Mouse (Mus musculus): ENCODE results near the gene Rsc1a1.
A peak's percentile ranks its signal among the peaks of the same experiment; 100 is the strongest.

Gene Rsc1a1

DNA sequence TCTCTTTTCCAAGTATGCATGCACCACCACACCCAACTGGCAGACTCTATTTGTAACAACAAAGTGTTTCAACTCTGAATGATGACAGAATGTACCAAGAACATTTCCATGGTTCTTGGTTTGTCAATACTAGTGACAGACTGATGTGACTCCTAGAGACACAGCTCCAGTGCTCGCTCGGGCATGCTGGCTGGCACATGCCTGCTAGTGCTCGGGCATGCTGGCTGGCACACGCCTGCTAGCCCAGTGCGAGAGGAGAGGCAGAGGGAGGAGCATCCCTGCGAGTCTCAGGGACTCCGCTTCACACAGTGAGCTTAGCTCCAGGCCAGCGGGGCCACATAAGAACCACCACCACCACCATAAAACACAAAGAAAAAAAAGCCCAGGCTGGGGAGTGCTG is 9.3 kb upstream of the Rsc1a1 start:
- no peak for DNase-seq (ENCODE audit: low spot score)

DNA sequence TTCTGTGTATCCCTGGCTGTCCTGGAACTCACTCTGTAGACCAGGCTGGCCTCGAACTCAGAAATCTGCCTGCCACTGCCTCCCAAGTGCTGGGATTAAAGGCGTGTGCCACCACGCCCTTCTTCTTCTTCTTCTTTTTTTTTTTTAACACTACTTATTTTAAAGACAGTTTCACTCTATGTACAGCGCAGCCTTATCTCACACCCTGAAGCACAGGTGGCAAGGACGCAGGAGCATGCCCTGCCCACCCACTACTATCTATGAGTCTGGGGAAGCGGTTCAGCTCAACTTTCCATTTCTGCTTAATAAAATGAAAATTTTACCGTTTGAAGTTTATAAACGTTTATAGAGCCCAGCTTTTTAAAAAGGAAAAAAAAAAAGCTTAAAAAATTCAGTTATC is 3.1 kb upstream of the Rsc1a1 start:
- no peak for DNase-seq (ENCODE audit: low spot score)

- no peak for DNase-seq (ENCODE audit: low spot score)
Observed at GRCm38 (mm10) chr4:141686525-141686924, 1.1 kb upstream of the Rsc1a1 start.

- no peak for DNase-seq (ENCODE audit: low spot score)
Observed at GRCm38 (mm10) chr4:141686093-141686492, 694 bp upstream of the Rsc1a1 start.

GRCm38 (mm10) chr4:141682706-141683230 is 2.6 kb downstream of the Rsc1a1 start:
- no peak for DNase-seq (ENCODE audit: low spot score)

DNA sequence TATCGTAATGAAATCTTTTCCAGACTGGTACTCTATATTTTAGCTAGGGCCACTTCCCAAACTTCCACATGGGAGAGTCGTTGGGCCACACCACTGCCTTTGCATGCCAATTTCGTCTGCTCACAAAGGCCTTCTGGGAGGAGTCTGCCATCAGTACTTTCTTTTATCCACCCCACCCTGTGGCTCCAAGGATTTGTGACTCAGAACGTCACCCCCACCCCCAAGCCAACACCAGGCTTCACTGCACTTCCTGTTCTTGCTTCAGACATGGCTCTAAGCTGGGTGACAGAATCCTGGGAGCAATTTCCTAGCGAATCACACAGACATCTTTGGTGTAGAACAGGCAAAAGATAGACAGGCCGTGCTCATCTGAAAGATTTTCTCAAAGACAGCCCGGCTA is 3.6 kb downstream of the Rsc1a1 start:
- DNase-seq (ENCODE audit: low spot score): peak; percentile 17

- DNase-seq (ENCODE audit: low spot score): no peak
Observed at GRCm38 (mm10) chr4:141680892-141681291, 4.5 kb downstream of the Rsc1a1 start.

DNA sequence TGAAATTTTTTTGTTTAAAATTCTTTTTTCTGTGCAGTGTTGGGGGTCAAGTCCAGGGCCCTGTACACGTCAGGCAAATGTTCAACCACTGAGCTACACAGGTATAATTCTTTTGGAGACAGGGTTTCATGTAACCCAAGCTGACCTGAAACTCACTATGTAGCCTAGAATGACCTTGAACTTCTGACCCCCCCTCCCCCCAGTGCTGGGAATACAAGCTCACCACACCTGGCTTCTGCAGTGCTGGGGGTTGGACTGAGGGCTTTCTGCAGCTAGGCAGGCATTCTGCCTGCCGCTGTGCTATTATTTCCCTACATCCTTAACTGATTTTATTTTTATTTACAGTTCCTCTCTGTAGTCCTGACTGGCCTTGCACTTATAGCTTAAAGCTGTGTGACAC is 6.4 kb downstream of the Rsc1a1 start:
- no peak for DNase-seq (ENCODE audit: low spot score)

DNA sequence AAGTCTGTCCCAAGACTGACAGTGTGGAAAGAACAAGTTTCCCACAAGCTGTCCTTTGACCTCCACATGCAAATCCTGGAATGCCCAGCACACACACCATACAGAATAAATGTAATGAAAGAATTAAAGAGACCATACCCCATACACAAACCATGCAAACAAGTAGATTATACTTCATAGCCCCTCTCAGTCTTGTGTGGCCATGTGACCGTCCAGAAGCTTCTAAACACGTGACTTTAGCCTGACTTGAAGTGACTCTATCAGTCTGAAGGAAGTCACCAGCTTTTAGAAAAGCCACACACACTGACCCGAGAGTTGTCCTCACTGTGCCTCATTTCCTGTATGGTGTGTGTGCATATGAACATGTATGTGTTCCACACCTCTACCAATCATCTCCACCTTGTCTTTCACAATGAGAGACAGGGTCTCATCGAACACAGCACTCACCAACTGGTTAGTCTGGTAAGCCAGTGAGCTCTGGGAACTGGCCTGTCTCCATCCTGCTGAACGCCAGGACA is 8.9 kb downstream of the Rsc1a1 start:
- no peak for DNase-seq (ENCODE audit: low spot score)

GRCm38 (mm10) chr4:141672325-141672724 is 13.1 kb downstream of the Rsc1a1 start:
- DNase-seq (ENCODE audit: low spot score): no peak

DNA sequence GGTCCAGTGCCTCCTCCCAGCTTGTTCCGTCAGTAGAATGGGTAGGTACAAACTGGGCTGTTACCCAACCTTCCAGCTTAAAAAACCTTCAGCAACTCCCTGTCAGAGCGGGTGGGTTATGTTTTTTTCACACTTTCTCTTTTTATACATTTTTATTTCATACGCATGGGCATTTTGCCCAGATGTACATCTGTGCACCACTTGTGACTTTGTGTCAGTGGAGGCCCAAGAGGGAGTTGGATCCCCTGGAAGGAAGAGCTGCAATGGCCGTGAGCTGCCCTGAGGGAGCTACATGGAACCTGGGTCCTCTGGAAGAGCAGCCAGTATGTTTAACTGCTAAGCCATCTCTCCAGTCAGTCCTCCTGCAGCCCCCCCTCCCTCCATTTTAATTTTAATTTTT is 14.0 kb downstream of the Rsc1a1 start:
- DNase-seq (ENCODE audit: low spot score): no peak

GRCm38 (mm10) chr4:141669898-141670712 is 15.3 kb downstream of the Rsc1a1 start:
- DNase-seq (ENCODE audit: low spot score): no peak

GRCm38 (mm10) chr4:141664799-141665198 is 20.6 kb downstream of the Rsc1a1 start, which contains the start of gene Plekhm2:
Gene Plekhm2 (minus strand): TSS chr4:141664899.
- DNase-seq (ENCODE audit: low spot score): no peak

DNA sequence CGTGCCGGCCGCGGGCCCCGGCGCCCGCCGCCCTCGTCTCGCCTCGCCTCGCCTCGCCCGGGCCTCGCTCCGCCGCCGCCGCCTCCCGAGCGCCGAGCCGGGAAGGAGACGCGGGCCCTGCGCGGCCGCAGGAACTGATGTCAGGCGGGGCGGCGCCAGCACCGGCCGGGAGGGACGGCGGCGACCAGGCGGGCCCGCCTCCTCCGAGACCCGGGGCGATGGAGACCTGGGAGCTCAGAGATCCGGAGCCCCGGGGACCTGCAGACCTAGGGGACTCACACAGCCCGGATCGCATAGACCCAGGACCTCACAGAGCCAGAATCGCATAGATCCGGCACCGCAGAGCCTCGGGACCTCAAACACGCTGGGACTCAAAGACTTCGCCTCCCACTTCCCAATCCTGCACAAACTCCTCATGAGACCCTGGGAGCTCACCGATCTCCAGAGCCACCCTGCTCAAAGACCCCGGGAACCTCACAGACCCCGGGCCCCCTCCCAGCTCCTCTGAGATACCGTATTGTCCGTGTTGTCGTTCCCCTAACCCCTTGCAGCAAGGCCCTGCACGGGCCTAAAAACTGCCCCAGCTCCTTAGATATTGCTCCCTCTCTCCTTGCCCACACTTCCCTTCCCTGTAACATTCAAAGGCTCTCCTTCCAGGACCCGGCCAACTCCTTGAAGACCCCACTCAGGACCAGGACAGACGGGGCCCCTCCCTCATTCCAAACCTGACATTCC is 21.2 kb downstream of the Rsc1a1 start:
- DNase-seq (ENCODE audit: low spot score): peak; percentile 71

GRCm38 (mm10) chr4:141663122-141663931 is 22.1 kb downstream of the Rsc1a1 start:
- peak; percentile 42 for DNase-seq (ENCODE audit: low spot score)

DNA sequence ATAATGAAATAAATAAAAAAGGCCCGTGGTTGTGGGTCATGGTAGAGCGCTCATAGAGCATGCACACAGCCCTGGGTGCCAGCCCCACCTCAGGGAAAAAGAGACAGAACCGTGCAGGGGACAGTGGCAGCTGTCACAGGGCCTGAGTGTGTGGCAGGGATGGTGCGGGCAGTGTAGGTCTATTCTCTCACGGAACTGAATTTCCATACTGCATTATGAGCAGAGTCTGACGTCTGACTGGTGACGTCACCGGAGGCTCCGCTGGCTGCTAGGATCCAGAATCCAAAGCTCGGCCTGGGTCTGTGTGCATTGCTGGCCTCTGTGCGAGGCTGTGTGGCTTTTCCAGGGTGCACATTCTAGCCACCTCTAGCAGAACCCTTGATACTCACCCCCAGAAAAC is 24.5 kb downstream of the Rsc1a1 start:
- no peak for DNase-seq (ENCODE audit: low spot score)

DNA sequence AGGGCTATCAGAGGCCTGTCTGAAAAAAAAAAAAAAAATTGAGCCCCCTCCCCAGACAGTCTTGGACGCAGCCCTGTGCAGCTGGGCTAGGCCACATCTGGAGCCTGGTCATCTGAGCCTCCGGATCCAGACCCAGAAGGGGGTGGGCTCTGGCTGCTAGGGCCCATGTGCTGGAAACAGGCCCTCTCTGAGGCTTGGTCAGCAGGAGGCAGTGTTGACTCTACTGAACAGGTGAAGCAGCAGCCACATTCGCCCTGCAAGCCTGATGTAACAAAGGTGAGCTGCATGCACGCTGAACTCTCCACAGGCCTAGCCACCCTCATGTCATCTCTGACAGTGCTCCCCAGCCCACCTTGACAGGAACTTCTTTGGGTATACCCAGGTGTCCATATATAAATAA is 25.7 kb downstream of the Rsc1a1 start:
- peak; percentile 28 for DNase-seq (ENCODE audit: low spot score)

GRCm38 (mm10) chr4:141658846-141659484 is 26.4 kb downstream of the Rsc1a1 start:
- DNase-seq (ENCODE audit: low spot score): no peak

DNA sequence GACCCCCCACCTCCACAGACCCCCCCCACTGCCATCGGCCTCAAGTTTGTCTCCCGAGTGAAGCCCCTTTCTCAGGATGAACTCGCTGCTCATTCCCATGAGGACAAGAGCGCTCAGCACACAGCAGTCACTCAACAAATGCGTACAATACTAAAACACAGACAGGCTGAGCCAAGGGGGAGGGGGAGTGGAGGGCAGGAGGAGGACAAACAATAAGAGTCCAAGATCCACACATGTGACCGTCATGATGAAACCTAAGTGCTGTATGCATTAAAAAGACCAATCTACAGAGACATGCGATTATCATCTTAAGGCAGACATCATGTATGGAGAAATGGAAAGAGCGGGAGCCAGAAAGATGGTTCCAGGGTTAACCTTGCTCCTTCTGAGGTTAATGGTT is 28.5 kb downstream of the Rsc1a1 start:
- no peak for DNase-seq (ENCODE audit: low spot score)

DNA sequence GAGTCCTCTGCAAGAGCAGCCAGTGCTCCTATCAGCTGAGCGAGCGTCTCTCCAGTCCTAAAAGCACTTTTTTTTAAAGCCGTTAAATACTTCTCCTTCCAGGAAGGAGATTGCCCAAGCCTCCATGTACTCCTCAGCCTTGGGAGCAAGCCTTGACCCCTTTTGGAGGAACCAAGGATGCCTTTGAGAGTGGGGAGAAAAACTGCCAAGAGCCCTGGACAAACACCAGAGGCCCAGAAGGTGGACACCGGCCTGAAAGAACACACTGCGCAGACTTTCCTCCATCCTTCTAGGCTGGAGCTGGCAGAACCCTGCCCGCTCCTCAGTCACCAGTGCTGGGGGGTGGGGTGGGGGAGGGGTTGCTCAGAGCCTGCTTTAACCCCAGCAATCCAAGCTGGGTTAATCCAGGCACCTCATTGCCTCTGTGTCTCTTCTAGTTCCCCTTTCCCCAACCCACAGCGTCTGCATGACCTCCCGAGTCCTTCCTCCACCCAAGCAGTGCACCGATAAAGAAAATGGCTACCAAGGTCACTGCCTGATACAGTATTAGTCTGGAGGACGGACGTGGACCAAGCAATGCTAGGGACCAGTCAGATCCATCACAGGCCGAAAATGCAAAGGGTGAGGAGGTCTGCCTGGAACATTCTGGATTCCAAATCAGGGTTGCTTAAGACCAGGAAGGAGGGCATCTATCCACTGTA is 29.3 kb downstream of the Rsc1a1 start:
- DNase-seq (ENCODE audit: low spot score): no peak

DNA sequence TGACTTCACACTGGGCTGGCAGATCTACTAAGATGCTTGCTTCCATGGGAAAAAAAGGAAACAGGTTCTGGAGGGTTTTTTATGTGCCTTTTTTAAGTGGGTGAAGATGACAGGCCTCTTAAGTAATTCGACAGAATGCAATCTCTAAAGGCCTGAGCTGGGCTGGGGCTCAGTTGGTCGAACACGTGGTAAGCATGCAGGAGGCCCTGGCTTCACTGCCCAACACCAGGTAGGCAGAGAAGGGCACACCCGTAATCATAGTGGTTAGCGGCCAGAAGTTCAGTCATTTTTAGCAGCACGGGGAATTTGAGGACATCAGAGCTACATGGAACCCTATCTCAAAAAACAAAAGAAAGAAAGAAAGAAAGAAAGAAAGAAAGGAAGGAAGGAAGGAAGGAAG is 30.9 kb downstream of the Rsc1a1 start:
- DNase-seq (ENCODE audit: low spot score): no peak

Measured in MN1 (cell line).